Mouse (Mus musculus) left cerebral cortex, postnatal 36 days (tissue): Measurements from ENCODE around the gene Inip. TPM values are rescaled to one million over a fixed set of nuclear protein-coding genes. Genes with fewer than 3 reads are reported as not detected.
"Not testable (repeated sequence)": the region's sequence is repeated elsewhere in the genome, so short reads cannot be mapped to it uniquely, and the experiment has no call there.

ENCODE experiments used
- DNase-seq, 2 experiments: peaks; one replicate each; pipeline ENCODE4 v3.0.0; 2021 to 2022; ENCODE audit warnings: low spot score in 2 of 2, mixed read lengths in 1 of 2
- intact Hi-C: fragments of 180-260 bp; cut with DNase I; formaldehyde crosslinking; loops from one replicate; pipeline ENCODE4 v1.15.1; 2025
- total RNA-seq, 2 experiments: library from RNA; stranded (reverse); gene quantifications; 2 replicates each; pipeline ENCODE4 v1.2.3; 2021

The Inip gene
- total RNA-seq, 2 experiments from 2014 or later = 21.3 to 23.5 TPM

DNA sequence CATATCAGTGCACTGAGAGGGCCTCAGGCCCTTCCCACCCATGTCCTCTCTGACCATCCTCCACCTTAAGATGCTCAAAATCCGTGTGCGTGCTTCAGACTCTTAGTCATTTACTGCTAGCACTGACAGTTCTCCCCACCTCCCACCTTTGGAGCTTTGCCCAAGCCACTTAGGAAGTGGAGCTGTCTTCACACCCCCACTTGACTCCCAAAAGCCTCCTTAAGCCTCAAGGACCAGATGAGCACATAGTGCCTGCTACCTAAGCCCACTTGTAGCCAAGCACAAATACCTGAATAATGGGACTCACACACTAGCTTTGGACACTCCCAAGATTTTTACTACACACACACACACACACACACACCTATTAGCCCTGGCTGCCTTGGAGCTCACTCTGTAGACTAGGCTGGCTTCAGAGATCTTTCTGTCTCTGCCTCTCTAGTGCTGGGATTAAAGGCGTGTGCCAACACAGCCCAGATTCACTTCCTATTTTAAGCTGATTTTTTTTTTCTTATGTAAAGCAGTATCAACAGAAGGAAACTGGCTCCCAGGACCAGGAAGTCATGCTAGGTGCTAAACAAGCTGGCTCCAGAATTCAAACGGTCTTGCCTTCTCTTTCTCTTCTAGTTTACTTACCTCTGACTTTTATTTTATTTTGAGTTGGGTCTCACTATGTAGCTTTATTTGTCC is 13.9 kb upstream of the Inip start:
- peak; percentile 26 to 30 for DNase-seq

DNA sequence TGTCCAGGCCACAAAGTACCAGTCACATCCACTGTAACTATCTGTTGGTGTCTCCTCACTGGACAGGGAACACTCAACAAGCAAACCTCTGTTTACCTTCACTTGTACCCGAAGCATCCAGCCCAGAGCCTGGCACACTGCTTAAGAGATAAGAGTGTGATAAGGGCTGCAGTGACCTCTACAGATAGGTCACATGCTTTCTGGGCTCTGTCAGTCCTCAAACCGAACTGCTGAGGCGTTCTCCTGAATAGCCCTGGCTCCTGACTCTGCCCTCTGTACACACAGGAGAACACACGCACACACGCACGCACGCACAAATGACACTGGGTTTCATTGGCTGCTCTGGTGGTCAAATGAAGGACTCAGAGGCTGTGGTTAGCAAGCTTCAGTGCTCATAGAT is 12.7 kb upstream of the Inip start:
- no peak for DNase-seq
- intact Hi-C loops = no loop called here

More for the DNA sequence above, 13.9 kb upstream of the Inip start:
- intact Hi-C loops = no loop called here

DNA sequence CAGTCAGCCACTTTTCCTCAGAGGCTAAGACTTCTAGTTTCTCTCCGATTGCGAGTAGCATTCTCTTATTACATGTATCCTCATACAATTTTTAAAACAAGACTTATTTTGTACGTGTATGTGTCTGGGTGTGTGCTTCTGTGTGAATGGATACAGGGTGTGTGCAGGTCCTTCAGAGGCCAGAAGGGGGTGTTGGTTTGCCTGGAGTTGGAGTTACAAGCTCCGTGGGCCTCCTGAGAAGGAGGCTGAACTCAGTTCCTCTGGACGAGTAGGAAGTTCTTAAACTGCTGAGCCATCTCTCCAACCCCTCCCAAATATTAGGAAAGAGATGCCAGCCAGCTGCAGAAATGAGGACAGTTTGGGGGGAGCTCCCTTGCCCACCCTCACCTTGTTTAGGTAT is 7.0 kb upstream of the Inip start:
- DNase-seq = no peak
- intact Hi-C loops = loop anchor here (5.0 kb wide), 2 partner anchors 44 to 64 kb away; no protein-coding TSS in a partner anchor

DNA sequence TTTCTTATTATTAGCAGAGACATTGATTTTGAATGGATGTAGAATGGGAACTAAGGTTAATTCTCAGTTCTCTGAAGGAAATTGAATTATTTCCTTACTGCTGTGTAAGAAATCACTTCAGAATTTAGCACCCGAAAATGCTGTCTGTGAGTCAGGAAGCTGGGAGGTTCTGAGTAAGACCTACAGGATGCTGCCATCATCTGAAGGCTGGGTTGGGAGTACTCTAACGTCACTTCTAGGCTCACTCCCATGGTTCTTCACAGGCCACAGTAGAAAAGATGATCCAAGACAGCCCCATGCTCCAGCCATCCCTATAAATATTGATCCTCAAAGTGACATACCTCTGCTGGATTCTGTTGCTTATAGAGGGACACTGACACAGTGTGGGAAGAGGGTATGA is 6.1 kb upstream of the Inip start:
- no peak for DNase-seq
- intact Hi-C loops = loop anchor here (5.0 kb wide), 2 partner anchors 45 to 65 kb away; no protein-coding TSS in a partner anchor

DNA sequence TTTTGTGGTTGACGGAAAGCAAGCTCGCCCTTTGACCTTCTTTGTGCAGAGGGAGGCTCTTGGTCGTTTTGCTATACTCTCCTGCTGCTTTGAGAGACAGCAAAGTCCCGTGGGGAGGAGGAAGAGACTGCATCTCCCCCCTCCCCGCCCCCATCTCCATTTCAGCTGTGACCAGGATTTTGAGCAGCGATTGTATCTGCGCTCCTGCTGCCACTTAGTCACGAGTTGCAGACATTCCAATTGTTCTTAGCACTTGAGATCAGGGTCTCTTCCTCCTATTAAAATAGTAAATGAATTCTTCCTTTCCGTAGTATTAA is 5.4 kb upstream of the Inip start:
- DNase-seq = no peak
- intact Hi-C loops = loop anchor here (5.0 kb wide), 2 partner anchors 45 to 65 kb away; no protein-coding TSS in a partner anchor

DNA sequence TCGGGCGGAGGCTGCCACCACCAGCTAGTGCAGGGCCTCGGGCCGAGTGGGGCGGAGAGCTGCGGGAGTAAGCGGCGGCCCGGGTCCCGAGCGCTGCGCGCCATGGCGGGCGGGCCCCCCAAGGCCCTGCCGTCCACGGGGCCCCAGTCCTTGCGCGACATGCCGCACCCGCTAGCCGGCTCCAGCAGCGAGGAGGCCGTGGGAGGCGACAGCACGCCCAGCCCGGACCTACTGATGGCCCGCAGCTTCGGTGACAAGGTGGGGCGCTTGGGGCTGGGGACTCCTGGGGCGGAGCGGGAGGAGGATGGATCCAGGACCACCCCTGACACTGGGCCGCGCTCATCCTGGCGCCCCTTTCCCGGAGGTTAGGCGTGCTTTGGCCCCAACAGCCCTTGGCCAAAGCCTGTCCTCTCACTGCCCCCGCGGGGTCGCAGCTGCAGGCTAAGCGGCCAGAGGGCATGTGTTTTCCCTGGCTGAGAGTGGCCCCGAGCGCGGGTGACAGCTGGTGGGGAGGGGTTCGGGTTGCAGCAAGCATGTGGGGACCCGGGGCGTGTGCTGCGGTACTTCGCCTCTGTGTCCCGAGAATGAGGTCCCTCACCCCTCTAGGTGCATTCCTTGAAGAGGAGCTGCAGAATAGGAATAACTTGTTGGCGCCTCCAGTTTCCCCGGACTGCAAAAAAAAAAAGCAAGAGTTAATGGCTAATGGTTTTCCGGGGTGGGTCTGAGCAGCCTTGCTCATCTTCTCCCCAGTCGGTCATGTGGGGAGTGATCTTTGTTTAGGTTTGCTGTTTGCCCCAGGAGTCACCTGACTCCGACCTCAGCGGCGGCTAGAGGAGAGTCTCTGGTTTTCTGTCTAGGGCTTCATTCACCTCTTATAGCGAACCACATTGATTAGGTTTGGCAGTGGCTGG is 4.8 kb upstream of the Inip start:
- peak; percentile 20 to 22 for DNase-seq
- intact Hi-C loops = loop anchor here (5.0 kb wide), 2 partner anchors 46 to 66 kb away; no protein-coding TSS in a partner anchor

DNA sequence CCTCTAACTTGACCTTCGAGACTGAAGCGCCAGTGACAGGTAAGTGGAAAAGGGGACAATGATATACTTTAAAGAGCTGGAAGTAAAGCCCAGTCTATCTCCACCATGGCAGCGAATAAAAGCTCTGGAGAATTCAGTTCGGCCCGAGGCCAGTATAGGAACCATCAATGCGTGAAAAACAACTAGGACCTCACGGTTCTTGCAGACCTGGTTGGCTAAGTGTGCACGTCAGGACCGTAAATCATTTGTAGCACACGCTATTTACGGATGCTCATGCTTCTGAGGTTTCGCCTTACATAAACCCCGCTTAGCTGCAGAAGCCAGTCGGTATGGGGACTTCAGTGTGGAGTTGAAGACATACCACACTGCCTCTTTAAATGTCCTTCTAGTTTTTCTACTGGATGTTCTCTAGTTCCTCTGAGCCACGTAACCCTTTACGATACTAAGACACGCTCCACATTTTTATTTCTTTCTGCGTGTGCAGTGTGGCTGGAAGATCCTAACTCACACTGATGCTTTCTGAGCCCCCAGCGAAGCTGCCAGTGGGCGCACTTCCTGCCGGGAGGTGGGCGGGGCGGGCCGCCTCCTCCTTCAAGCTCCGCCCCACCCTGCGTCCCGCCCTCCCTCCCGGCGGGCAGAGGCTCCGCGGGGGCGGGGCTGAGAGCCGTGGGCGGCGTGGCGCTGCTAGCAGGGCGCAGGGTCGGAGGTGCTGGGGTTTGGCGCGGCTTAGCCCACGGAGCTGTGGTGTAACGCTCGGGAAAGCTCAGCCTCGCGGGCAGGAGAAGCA is 4.0 kb upstream of the Inip start, which contains the start of gene Snx30:
Gene Snx30 (plus strand): TSS at position 660 of the 787 bp plus-strand sequence.
- intact Hi-C loops = loop anchor here (5.0 kb wide), 2 partner anchors 47 to 67 kb away; no protein-coding TSS in a partner anchor
- DNase-seq = peak; percentile 89 to 92

DNA sequence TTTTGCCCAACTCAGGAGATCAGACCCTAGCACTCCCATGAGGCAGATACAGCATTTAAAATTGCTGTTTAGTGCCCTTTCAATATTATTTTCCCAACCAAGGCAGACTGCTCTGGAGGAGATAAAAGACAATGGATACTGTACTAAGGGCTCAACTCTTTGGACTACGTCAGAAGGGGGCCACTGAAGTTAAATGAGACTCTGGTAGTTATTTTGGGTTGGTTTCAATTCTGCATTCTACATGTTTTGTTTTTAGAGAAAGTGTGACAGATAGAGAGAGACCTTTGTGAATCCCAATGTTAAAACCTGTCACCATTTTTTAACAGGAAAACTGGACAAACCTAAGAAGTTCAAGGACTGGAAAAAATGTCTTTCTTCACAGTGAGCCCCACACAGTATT is 3.4 kb upstream of the Inip start:
- intact Hi-C loops = loop anchor here (5.0 kb wide), 2 partner anchors 48 to 68 kb away; no protein-coding TSS in a partner anchor
- no peak for DNase-seq

DNA sequence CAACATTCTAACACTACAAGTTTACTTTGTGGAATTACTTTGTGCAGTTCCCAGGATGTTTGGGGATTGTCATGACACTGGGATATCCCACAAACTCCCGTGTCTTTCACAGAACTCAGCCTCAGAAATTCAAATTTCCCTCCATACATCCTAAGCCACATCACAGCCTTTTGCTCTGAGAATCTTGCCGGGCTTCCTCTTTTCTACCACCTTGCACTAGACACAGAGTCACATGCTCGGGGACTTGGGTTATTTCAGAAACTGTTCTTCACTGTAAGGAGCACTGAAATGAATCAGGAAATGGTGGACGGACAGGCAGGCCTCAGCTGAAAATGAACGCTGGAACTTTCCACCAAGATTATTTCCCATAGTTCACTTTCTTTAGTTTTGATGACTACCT is 2.0 kb upstream of the Inip start:
- no peak for DNase-seq
- intact Hi-C loops = no loop called here

DNA sequence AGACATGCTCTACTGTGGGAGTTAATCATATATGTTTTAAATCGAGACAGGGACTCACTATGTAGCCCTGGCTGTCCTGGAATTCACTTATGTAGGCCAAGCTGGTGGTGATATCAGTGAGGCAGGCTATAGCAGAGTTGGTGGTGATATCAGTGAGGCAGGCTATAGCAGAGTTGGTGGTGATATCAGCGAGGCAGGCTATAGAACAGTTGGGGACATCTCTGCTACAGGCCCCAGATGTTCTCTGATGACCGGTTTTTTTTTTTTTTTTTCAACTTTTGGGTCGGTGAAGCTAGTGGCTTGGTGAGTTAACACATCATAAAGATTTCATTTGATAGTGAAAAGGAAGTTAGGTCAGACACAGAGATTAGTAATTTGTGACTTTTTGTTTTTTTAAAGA is 1.4 kb upstream of the Inip start:
- intact Hi-C loops = no loop called here
- DNase-seq = no peak

DNA sequence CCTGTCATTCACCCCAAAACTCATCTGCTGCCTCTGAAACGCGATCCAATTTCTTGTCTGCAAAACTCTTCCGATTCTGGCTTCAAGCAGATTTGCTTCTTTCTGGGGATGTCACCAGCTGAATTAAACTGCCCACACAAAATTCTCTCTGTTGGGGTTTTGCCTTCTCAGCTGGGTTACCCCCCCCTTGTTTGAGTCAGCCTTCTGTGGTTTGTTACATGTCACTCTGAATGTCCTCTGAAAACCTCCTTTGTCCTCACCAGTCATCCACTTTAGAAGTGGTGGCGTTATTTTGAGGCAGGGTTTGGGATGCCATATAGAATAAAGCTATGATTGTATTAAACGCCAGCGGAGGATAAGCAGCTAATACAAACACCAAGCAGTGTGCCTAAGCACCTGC is 718 bp upstream of the Inip start:
- intact Hi-C loops = no loop called here
- DNase-seq = no peak

DNA sequence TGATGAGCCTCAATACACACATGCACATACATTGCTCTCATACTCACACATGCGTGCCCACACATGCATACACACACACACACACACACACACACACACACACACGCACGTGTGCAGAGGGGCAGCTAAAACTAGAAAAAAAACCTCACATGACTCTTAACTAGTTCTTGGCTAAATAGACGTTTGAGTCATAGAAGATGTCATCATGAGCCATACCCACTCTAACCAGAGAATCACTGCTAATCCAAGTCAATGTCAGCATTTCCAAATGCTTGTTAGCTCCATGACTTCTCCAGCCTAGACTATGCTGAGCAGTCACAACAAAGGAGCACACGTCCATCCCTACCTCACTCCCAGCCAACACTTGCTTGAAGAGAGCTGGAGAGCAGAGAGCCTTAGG is 1.2 kb downstream of the Inip start:
- DNase-seq = no peak
- intact Hi-C loops = no loop called here

DNA sequence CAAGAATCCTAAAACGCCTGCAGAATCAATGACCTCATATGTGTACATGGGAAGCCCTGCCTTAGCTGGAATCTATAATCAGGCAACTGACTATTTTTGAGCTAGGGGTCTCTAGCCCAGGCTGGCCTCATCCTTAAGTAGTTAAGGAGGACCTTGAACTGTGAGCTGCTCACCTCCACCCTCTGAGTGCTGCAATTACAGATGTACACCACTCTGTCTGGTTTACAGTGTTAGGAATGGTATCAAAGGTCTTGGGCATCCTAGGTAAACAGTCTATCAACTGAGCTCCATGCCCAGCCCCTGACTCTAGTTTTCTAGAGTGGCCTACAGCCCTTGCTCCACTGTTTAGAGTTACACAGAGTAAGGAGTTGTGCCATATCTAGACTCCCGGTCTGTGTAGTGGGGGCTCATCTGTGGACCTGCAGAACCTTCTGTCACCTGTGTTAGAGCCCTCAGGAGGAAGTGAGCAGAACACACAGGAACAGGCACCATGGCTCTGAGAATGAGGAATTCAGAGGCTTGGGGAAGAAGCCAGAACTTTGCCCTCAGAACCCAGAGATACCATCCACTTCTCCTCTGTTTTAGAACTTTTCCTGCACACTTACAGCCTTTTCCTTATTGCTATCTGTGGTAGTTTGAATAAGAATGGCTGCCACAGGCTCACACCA is 5.5 kb downstream of the Inip start:
- intact Hi-C loops = no loop called here

DNA sequence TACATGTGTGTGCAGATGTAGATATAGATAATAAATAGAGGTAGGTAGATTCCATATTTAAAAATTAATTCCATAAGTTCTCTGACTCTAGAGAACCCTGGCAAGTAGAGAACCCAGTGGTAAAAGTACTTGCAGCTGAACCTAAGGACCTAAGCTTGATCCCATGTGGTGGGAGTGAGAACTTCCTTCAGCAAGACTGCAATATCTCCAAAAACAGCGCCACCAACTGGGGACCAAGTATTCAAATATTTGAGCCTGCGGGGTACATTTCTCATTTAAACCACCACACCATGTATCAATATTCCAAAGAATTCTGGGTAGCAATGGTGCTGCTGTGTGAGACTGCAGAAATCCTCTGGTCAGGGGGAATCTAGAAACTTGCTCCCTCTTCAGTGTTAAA is 7.3 kb downstream of the Inip start:
- intact Hi-C loops = no loop called here
- DNase-seq = no peak

More for the DNA sequence above, 5.5 kb downstream of the Inip start:
- DNase-seq = no peak

DNA sequence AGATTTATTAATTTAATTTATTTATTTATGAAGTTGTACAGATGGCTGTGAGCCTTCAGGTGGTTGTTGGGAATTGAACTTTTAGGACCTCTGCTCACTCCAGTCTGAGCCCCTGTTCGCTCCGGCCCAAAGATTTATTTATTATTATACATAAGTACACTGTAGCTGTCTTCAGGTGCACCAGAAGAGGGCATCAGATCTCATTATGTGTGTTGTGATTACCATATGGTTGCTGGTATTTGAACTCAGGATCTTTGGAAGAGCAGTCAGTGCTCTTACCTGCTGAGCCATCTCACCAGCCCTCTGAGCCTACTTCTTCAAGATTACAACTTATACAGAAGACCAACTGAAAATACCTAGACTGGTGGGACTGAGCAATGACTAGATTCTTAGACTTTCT is 7.8 kb downstream of the Inip start:
- intact Hi-C loops, DNase-seq: not testable (repeated sequence)

DNA sequence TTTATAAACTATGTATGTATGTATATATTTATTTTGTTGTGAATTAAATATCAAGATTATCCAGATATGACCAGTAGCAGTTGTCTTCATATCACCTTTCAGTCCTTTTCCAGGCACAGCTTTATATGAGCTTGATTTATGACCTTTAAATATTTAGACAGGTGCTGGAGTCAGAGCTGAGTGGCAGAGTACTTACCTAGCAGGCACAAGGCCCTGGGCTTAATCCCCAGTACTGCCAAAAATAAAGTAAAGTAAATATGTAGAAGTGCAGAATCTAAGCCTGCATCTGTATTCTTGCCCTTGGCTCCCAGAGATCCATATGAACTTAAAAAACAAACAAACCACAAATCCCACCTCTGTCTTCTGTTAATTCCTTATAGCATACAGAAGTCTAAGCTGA is 12.4 kb downstream of the Inip start:
- intact Hi-C loops = no loop called here
- DNase-seq = no peak

DNA sequence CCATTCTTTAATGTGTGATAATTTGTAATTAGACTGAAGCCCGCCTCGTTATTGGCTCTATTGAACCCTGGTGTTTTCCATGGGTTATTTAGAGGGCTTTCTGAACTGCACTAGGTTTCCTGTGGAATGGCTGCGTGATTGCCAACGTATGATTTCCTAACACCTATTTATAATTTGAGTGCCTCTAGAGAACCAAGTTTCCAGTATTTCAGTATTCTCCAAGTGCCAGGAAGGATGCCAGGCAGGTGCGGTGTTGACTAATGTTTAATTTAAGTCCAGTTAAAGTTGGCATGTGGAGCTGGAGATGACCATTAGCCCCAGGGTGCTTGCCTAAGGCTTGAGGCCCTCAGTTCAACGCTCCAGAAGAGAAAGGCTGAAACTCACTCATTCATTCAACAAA is 14.3 kb downstream of the Inip start:
- intact Hi-C loops = loop anchor here (2.0 kb wide), 1 partner anchor 64 kb away; no protein-coding TSS in a partner anchor
- DNase-seq = no peak

DNA sequence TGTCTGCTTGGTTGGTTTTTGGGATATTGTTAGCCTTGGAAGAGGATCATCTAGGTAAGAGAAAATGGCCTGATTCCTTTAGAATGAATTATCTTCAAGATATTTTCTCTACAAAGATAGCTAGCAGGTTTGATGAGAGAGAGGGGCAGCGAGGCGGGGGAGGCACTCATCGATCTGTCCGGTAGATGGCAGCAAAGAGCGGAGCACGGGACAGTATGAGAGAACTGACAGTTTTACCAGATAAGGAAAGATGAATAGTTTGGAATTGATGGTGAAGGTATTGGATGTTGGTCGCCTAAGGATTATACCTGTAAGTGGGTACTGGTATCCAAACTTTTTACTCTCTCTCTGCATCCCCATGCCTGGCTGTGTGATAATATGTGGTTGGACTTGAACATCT is 14.7 kb downstream of the Inip start:
- DNase-seq = peak; percentile 52 to 73
- intact Hi-C loops = loop anchor here (1.0 to 2.0 kb wide), 2 partner anchors 64 to 85 kb away; no protein-coding TSS in a partner anchor

DNA sequence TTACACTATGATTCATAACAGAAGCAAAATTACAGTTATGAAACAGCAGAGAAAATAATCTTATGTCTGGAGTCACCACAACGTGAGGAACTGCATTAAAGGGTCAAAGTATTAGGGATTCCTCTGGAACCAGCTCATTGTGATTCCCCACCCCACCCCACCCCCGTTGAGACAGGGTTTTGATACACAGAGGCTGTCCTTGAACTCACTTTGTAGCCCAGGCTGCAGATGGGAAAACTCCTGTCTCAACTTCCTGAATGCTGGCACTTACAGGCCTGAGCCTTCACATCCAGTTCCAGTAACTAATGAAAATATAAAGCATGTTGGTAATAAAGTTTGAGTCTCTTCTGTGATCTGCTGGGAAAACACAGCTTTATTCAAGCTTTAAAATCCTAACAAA is 16.0 kb downstream of the Inip start:
- intact Hi-C loops = loop anchor here (2.0 kb wide), 1 partner anchor 143 kb away; no protein-coding TSS in a partner anchor

More for the DNA sequence above, 16.0 kb downstream of the Inip start:
- no peak for DNase-seq
